Mouse (Mus musculus) cerebellum, postnatal 10 days (tissue): ENCODE measurements around the gene Klhl31.

Source experiments
- DNase-seq, 2 experiments: peaks; one replicate each; pipeline ENCODE4 v3.0.0; 2021; ENCODE audit warnings: mixed read lengths in 2 of 2

Klhl31 gene

DNA sequence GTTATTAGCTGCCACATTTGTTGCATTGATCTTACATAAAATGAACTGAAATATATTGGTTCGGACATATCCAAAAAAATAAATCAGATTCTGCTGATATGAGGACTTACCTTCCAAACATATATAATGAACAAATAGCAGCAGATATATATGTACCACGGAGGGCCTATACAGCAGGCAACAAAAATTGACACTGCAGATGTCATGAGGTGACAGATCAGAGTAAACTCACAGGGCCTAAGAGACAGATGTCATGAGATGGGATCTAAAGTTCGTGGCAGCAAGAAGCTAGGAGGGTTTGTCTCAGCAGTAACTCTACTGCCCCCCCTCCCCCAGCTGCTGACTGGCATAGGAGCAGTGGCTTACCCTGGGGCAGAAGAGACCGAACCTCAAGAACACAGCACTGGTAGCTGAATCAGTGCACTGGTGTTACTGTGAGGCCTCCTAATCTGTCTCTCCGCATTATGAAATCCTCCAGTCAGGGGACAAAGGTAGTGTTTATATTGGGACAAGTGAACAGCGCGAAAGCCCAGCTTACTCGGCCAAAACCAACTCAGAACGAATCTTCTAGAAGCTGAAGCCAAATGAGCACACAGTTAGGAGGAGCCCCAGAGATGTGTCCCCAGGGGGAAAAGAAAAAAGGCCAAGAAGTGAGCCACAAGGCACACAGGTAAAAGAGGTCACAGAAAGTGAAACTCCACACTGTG is 71.3 kb downstream of the Klhl31 start:
- no peak for DNase-seq

DNA sequence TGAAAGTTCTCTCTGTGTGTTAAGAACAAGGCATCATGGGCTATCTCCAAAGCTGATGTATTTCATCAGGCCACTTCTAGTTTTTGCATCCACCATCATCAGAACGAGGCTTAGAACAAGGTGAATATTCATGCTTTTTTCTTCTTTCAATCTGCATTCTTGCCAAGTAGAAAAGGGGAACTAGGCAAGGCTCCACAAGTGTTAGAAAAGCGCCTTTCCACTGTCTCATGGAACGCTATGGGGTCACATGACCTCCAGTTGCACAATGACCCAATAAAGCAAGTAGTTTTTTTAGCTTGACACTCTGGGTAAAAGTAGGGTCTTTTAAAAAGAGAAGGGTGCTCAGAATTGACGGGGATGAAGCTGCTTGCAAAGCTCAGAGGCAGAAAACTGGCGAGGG is 72.7 kb downstream of the Klhl31 start:
- no peak for DNase-seq
